Mouse (Mus musculus) C2C12 (cell line): ENCODE results near the gene Pitpna. TPM values are rescaled to one million over a fixed set of nuclear protein-coding genes. Genes with fewer than 3 reads are reported as not detected.
A peak's percentile ranks its signal among the peaks of the same experiment; 100 is the strongest.

Experiments
- H3K27me3 ChIP-seq: one replicate; pipeline ENCODE4 v1.6.1; 2011; ENCODE audit not compliant: control insufficient read depth, insufficient read depth, insufficient read length
- H3K36me3 ChIP-seq: one replicate; pipeline ENCODE4 v1.6.1; 2011; ENCODE audit not compliant: control insufficient read depth, insufficient read depth
- H3K4me3 ChIP-seq: one replicate; pipeline ENCODE4 v1.5.1; 2011; ENCODE audit warnings: mild to moderate bottlenecking, control low read depth; ENCODE audit not compliant: poor library complexity, insufficient read depth, severe bottlenecking
- H3K79me2 ChIP-seq: one replicate; pipeline ENCODE4 v1.6.1; 2011; ENCODE audit not compliant: control insufficient read depth, insufficient read depth
- H3K79me3 ChIP-seq: one replicate; pipeline ENCODE4 v1.6.1; 2011; ENCODE audit warnings: low read depth, control low read depth
- H3ac ChIP-seq: one replicate; pipeline ENCODE3; 2011; ENCODE audit warnings: low read depth; ENCODE audit not compliant: control insufficient read depth, insufficient read length
- CEBPB ChIP-seq: IDR thresholded peaks from one replicate; pipeline ENCODE4 v1.6.1; 2011; ENCODE audit warnings: low read depth, mild to moderate bottlenecking, control low read depth, moderate library complexity
- CTCF ChIP-seq: IDR thresholded peaks from one replicate; pipeline ENCODE4 v1.5.1; 2011; ENCODE audit not compliant: control insufficient read depth, insufficient read depth, insufficient read length
- FOSL1 ChIP-seq: IDR thresholded peaks from one replicate; pipeline ENCODE4 v1.8.0; 2011; ENCODE audit warnings: mild to moderate bottlenecking, low read length; ENCODE audit not compliant: poor library complexity, insufficient read depth, severe bottlenecking
- MAX ChIP-seq: IDR thresholded peaks from one replicate; pipeline ENCODE4 v1.6.1; 2011; ENCODE audit warnings: mild to moderate bottlenecking, control low read depth
- MYOD1 ChIP-seq: IDR thresholded peaks from one replicate; pipeline ENCODE4 v1.6.1; 2011; ENCODE audit warnings: low read depth; ENCODE audit not compliant: control insufficient read depth, insufficient read length
- MYOG ChIP-seq: IDR thresholded peaks from one replicate; pipeline ENCODE4 v1.6.1; 2011; ENCODE audit not compliant: control insufficient read depth, insufficient read length; ENCODE audit errors: extremely low read depth
- USF1 ChIP-seq: IDR thresholded peaks from one replicate; pipeline ENCODE4 v1.6.1; 2011; ENCODE audit warnings: low read depth, mild to moderate bottlenecking, control low read depth, moderate library complexity
- polyA plus RNA-seq: library from polyadenylated mRNA; unstranded; fragments of >200 nt; fragmentation: generic; extraction: Trizol; gene quantifications from one replicate; pipeline ENCODE4 v1.2.1, GENCODE M21; 2012; ENCODE audit warnings: missing spikeins

Gene Pitpna
- polyA plus RNA-seq, 1 experiment = 118 TPM

DNA sequence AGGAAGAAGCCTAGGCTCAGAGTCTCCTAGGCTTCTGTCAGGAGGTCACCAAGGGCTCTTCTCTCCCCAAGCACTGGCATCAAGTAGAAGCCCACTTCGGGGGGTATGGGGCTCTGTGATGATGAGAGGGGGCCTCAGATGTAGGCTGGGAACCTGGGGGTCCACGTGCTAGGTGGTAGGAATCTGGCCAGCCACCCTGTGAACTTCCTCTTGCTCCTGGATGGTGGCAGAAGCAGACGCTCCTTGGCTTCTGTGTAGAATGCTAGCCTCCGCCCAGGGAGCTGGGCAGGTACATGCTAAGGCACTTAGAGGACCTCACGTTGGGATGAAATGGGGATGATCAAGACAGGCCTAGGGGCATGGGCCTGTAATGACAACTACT, 26.5 kb upstream of the Pitpna start:
- no peak for TF ChIP-seq MYOD1
- TF ChIP-seq CEBPB = no peak
- TF ChIP-seq FOSL1 = no peak
- no peak for TF ChIP-seq MAX
- TF ChIP-seq MYOG = no peak
- no peak for TF ChIP-seq CTCF
- no peak for TF ChIP-seq USF1
- H3ac ChIP-seq = no peak overlapping the region
- no peak overlapping the region for H3K4me3 ChIP-seq
- H3K27me3 ChIP-seq = no peaks in the 10 kb centered on the region
- H3K36me3 ChIP-seq = no peaks in the 10 kb centered on the region
- no peaks in the 10 kb centered on the region for H3K79me3 ChIP-seq
- H3K79me2 ChIP-seq = no peaks in the 10 kb centered on the region

DNA sequence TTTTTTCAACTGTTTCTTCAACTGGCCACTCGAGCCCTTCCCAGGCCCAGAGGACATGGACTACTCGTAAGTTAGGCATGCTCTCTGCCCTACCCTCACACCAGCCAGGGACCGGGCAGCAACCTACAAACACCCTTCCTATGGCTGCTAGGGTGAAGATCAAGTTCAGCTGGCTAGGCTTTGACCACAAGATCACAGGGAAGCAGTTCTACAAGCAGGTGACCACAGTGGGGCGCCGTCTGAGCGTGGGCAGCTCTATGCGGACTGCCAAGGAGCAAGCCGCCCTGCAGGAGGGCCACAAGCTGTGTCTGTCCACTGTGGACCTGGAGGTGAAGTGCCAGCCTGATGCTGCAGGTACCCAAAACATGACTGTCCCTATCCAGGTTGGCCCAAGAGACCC, 25.1 kb upstream of the Pitpna start:
- Histone ChIP-seq H3K4me3 (no peak overlapping the region), H3K27me3 (no peaks in the 10 kb centered on the region), H3K79me2 (no peaks in the 10 kb centered on the region), H3K79me3 (no peaks in the 10 kb centered on the region), H3ac (no peak overlapping the region), H3K36me3 (no peaks in the 10 kb centered on the region)
- TF ChIP-seq MAX (no peak), MYOD1 (no peak), CTCF (peak; percentile 68), FOSL1 (no peak)

DNA sequence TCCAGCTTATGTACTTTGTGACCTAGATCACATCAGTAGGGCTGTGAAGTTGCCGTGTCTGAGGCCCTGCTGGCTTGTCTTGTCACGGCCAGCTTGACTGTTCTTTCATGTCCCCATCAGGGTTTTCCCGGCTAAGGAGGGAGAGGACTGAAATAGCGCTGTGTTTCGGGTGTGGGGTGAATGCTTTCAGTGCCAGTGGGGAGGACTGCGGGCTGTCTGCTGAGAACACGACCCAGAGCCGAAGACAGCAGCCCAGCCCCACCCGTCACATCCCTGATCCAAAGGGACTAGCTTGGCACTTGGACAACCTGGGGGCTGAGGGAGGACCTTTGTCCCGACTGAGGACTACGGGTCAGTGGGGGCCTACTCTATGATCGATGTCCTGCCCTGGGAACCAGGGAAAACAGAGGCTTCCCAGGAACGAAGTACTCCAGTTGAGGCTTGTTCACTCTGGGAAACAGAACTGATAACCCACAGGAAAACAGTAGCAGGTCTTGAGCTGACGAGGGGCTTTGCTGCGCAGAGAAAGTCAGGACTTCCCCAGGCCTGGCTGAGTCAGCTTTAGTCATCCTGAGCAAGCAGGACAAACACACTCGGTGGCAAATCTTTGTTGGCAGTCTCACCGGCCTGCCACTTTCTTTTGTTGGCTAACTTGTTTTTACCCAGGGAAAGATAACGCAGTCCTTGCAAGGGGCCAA, 23.9 kb upstream of the Pitpna start:
- no peak for TF ChIP-seq USF1
- TF ChIP-seq MYOD1 = no peak
- TF ChIP-seq FOSL1 = peak; percentile 97
- peak; percentile 74 for TF ChIP-seq MAX
- Histone ChIP-seq H3ac (peak overlapping the region; percentile 65), H3K79me3 (no peaks in the 10 kb centered on the region), H3K27me3 (no peaks in the 10 kb centered on the region), H3K36me3 (peaks cover 5% of the 10 kb centered on the region), H3K79me2 (no peaks in the 10 kb centered on the region), H3K4me3 (no peak overlapping the region)

- no peaks in the 10 kb centered on the region for H3K79me3 ChIP-seq
- no peak overlapping the region for H3K4me3 ChIP-seq
- no peak for TF ChIP-seq CEBPB
- peak; percentile 84 for TF ChIP-seq MAX
- TF ChIP-seq USF1 = peak; percentile 5
- no peaks in the 10 kb centered on the region for H3K79me2 ChIP-seq
- peaks cover 5% of the 10 kb centered on the region for H3K36me3 ChIP-seq
- peak overlapping the region; percentile 31 for H3ac ChIP-seq
- H3K27me3 ChIP-seq = no peaks in the 10 kb centered on the region
These were observed 22.0 kb upstream of the Pitpna start for GRCm38 (mm10) chr11:75565849-75566248.

- TF ChIP-seq USF1 (no peak), MYOD1 (no peak)
- H3ac ChIP-seq = peak overlapping the region; percentile 31
- H3K79me2 ChIP-seq = no peaks in the 10 kb centered on the region
- no peak overlapping the region for H3K4me3 ChIP-seq
- no peaks in the 10 kb centered on the region for H3K79me3 ChIP-seq
- peaks cover 5% of the 10 kb centered on the region for H3K36me3 ChIP-seq
- H3K27me3 ChIP-seq = no peaks in the 10 kb centered on the region
These were observed 21.4 kb upstream of the Pitpna start for GRCm38 (mm10) chr11:75566276-75567196.

- Histone ChIP-seq H3K4me3 (no peak overlapping the region), H3K79me3 (no peaks in the 10 kb centered on the region), H3K79me2 (no peaks in the 10 kb centered on the region), H3K27me3 (no peaks in the 10 kb centered on the region), H3K36me3 (peaks cover 5% of the 10 kb centered on the region), H3ac (no peak overlapping the region)
- TF ChIP-seq USF1 (peak; percentile 89), CEBPB (no peak)
These were observed 20.4 kb upstream of the Pitpna start for GRCm38 (mm10) chr11:75567346-75568114.
